Mouse (Mus musculus) ES-Bruce4 (cell line): ENCODE results near the gene Mars. TPM values are rescaled to one million over a fixed set of nuclear protein-coding genes. Genes with fewer than 3 reads are reported as not detected.
A peak's percentile ranks its signal among the peaks of the same experiment; 100 is the strongest.

Experiments used
- H3K27ac ChIP-seq: 2 replicates; pipeline ENCODE4 v1.5.1; 2012; ENCODE audit warnings: low read length, inconsistent platforms; ENCODE audit not compliant: insufficient read depth
- H3K27me3 ChIP-seq: 2 replicates; pipeline ENCODE4 v1.6.1; 2012; ENCODE audit warnings: mild to moderate bottlenecking, low read length, inconsistent platforms; ENCODE audit not compliant: control insufficient read depth, poor library complexity, insufficient read depth, severe bottlenecking
- H3K36me3 ChIP-seq: 2 replicates; pipeline ENCODE4 v1.6.1; 2012; ENCODE audit warnings: inconsistent platforms, mild to moderate bottlenecking, low read length, moderate library complexity; ENCODE audit not compliant: control insufficient read depth, poor library complexity, insufficient read depth, severe bottlenecking
- H3K4me1 ChIP-seq: one replicate; pipeline ENCODE4 v1.8.1; 2011; ENCODE audit warnings: low read length; ENCODE audit not compliant: control insufficient read depth, insufficient read depth
- H3K4me3 ChIP-seq: 2 replicates; pipeline ENCODE4 v1.5.1; 2011; ENCODE audit warnings: low read depth, mild to moderate bottlenecking, low read length
- H3K9ac ChIP-seq: 2 replicates; pipeline ENCODE4 v1.6.1; 2012; ENCODE audit warnings: low read depth, mild to moderate bottlenecking, inconsistent platforms; ENCODE audit not compliant: poor library complexity, severe bottlenecking
- H3K9me3 ChIP-seq: replicated peaks from 2 replicates; pipeline ENCODE4 v1.6.1; 2012; ENCODE audit warnings: mild to moderate bottlenecking, low read length, inconsistent platforms; ENCODE audit not compliant: control insufficient read depth, poor library complexity, insufficient read depth, severe bottlenecking
- CTCF ChIP-seq: IDR thresholded peaks from one replicate; pipeline ENCODE4 v1.8.1; 2011; ENCODE audit warnings: low read depth, low read length
- EP300 ChIP-seq: IDR thresholded peaks from 2 replicates; pipeline ENCODE4 v1.6.1; 2011; ENCODE audit warnings: low read depth, low read length; ENCODE audit not compliant: insufficient read depth
- POLR2A ChIP-seq: IDR thresholded peaks from one replicate; pipeline ENCODE4 v1.8.1; 2011; ENCODE audit warnings: low read length; ENCODE audit not compliant: insufficient read depth
- polyA plus RNA-seq: library from polyadenylated mRNA; stranded (reverse); fragments of >200 nt; gene quantifications from 2 replicates; pipeline ENCODE4 v1.2.4, GENCODE M21; 2011; ENCODE audit warnings: low read depth; ENCODE audit not compliant: missing spikeins, insufficient read depth, insufficient read length

Gene Mars
- polyA plus RNA-seq, 1 experiment, result 136 TPM

DNA sequence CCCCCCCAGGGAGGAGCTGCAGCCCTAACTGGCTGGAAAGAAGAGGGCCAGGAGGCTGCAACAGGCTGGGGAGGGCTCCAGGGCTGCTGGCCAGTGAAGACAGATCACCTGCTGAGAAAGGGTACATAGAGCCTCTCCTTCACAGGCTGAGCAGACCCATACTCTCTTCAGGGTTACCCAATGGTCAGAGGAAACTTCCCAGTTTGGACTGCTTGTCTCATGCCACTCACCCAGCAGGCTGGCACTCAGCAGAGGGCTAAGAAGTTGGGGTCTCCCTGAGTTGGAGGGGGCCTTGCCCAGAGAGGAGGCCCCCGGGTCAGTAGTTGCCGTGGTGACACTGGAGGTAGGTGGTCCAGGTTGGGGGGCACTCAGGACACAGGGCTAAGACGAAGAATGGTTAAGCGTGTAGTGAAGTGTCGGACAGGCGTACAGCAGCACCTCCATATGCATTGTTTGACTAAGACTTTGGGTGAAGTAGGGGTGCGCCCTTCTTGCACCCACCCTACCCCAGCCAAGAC, 27.4 kb downstream of the Mars start:
- H3K27ac ChIP-seq, result no peak overlapping the region
- H3K36me3 ChIP-seq, result peaks cover 30% of the 10 kb centered on the region
- H3K9me3 ChIP-seq, result no peaks in the 10 kb centered on the region
- H3K27me3 ChIP-seq, result no peaks in the 10 kb centered on the region
- H3K9ac ChIP-seq, result no peak overlapping the region
- no peak overlapping the region for H3K4me3 ChIP-seq
- peaks cover 11% of the 10 kb centered on the region for H3K4me1 ChIP-seq
- TF ChIP-seq CTCF, result no peak
- no peak for TF ChIP-seq POLR2A
- TF ChIP-seq EP300, result no peak

DNA sequence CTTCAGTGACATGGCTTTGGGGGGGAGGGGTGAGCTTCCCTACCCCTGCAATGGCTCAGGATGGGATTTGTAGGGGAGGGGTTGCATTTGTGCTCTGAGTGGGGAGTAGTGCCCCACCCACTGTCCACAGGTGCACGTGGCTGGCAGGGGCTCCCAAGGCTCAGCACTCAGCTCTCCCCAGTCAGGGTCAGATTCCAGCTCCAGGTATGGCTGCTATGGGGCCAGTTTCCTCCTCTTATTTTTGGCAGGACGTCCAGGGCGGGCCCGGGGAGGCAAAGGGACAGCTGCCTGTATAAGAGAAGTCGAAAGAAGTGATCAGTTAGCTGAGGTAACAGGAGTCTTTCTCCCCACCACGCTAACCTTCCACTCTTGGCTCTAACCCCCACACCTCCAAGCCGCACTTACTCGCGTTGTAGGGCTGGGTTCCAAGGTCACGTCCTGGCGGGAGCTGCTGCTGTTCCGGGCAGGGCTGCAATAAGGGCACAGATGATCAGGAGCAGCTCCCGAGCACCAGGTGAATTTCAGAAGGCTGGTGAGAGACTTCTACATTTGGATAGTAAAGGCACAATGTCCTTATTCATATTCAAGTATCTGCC, 28.9 kb downstream of the Mars start:
- no peak overlapping the region for H3K9ac ChIP-seq
- H3K27me3 ChIP-seq, result no peaks in the 10 kb centered on the region
- TF ChIP-seq POLR2A (no peak), EP300 (no peak)
- 0 out of 2 replicates have a peak overlapping the region, but pooled peaks have one; percentile 5 for H3K27ac ChIP-seq
- H3K36me3 ChIP-seq, result peaks cover 41% of the 10 kb centered on the region
- no peaks in the 10 kb centered on the region for H3K9me3 ChIP-seq
- H3K4me3 ChIP-seq, result no peak overlapping the region
- H3K4me1 ChIP-seq, result peaks cover 11% of the 10 kb centered on the region

DNA sequence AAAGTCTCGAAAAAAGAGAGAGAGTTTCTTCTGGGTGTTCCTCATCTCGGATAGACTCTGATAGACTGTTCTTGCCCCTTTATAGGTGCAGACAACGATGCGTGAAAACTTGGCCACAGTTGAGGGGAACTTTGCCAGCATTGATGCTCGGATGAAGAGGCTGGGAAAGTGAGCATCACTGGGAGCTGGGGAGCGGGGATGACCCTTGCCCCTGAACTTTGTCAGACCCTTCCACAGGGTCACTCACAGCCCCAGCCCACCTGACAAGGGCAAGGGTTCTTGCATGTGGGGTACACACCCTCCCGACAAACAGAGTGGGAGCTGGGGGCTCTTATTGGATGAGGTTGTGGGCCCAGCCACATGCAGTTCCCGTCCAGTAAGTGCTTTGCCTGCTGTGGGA, 30.3 kb downstream of the Mars start:
- Histone ChIP-seq H3K36me3 (peaks cover 46% of the 10 kb centered on the region), H3K4me1 (no peaks in the 10 kb centered on the region), H3K27me3 (no peaks in the 10 kb centered on the region), H3K9ac (no peak overlapping the region), H3K4me3 (no peak overlapping the region), H3K9me3 (no peaks in the 10 kb centered on the region), H3K27ac (no peak overlapping the region)
- TF ChIP-seq EP300, result no peak
- no peak for TF ChIP-seq CTCF
- no peak for TF ChIP-seq POLR2A

DNA sequence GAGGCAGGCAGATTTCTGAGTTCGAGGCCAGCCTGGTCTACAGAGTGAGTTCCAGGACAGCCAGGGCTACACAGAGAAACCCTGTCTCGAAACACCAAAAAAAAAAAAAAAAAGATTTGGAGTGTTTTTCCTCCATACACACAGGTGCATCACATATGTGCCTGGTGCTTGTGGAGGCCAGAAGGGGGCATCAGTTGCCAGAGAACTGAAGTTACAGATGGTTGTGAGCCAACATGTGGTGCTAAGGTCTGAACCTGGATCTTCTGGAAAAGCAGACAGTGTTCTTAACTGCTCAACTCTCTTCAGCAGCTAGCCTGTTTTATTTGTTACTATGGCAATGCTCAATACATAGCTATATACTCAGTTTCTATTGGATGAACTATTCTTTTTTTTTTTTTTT, 31.9 kb downstream of the Mars start:
- Histone ChIP-seq H3K4me1 (peaks cover 2% of the 10 kb centered on the region), H3K27ac (no peak overlapping the region), H3K36me3 (peaks cover 55% of the 10 kb centered on the region), H3K27me3 (no peaks in the 10 kb centered on the region), H3K4me3 (no peak overlapping the region), H3K9ac (no peak overlapping the region), H3K9me3 (no peaks in the 10 kb centered on the region)
- TF ChIP-seq POLR2A, result no peak
- no peak for TF ChIP-seq EP300
- TF ChIP-seq CTCF, result peak; percentile 16

DNA sequence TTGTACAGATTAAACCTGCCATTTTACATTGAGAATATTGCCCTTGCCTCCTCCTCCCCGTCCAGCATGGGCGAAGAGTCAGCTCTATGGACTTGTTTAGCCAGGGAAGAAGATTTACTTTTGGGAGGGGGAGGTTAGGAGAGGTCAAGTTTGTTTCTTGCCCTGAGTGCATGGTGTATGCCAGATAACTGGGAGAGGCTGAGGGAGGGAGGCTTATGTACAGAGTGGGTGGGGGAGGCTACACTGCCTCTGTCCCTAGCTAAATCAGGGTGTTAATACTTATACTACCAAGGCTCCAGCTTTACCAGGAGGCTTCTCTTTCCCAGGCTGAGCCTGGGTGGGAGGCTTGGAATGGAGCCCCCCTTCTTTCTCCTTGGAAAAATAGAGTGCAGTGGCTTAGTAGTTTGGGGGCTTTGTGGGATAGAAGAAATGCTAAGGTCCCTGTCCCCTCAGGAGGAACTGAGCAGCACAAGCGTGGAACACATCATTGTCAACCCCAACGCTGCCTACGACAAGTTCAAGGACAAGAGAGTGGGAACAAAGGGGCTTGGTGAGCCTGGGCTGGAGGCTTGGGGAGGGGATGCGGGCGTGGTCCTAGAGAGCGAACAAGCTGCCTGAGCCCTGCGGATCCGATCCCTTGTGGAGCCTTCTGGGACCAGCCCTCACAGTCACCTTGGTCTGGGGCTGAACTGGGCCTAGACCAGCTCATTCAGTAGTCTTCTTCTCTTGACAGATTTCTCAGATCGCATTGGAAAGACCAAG, 37.1 kb downstream of the Mars start:
- peaks cover 3% of the 10 kb centered on the region for H3K4me1 ChIP-seq
- no peak overlapping the region for H3K4me3 ChIP-seq
- peak overlapping the region; percentile 88 for H3K27ac ChIP-seq
- H3K9ac ChIP-seq, result no peak overlapping the region
- no peak for TF ChIP-seq CTCF
- peak; percentile 49; the same call in 1 of the 2 replicates for TF ChIP-seq EP300
- peaks cover 29% of the 10 kb centered on the region for H3K36me3 ChIP-seq
- no peaks in the 10 kb centered on the region for H3K27me3 ChIP-seq
- no peaks in the 10 kb centered on the region for H3K9me3 ChIP-seq

DNA sequence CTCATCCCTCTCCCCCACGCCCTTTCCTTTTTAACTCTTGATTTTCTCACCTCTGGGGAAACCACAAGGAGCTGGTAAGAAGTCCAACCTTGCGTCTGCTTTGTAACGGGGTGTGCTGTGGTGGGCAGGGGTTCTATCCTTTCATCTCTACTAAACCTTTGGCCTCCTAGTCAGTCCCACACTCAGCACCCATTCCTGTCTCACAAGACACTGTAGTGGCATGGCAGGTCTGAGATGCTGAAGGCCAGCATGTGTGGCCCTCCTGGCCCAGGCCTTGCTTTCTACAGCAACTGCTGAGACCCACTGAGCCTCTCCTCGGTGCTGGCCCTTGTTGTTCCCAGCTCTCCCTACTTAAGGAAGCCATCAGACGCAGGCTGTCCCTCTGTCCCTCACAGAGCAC, 39.2 kb downstream of the Mars start:
- TF ChIP-seq POLR2A, result no peak
- TF ChIP-seq EP300, result no peak
- no peak for TF ChIP-seq CTCF

More for the DNA sequence above, 39.2 kb downstream of the Mars start:
- H3K36me3 ChIP-seq, result peaks cover 12% of the 10 kb centered on the region
- H3K27me3 ChIP-seq, result no peaks in the 10 kb centered on the region
- H3K4me3 ChIP-seq, result no peak overlapping the region
- H3K9me3 ChIP-seq, result no peaks in the 10 kb centered on the region
- no peak overlapping the region for H3K9ac ChIP-seq
- H3K27ac ChIP-seq, result no peak overlapping the region
- peaks cover 3% of the 10 kb centered on the region for H3K4me1 ChIP-seq
